Mouse (Mus musculus): Measurements from ENCODE around the gene Arg2.

The Arg2 gene

GRCm38 (mm10) chr12:79130299-79131177, at the start of gene Arg2:
TSS of gene Arg2 (plus strand) at chr12:79130777.
- DNase-seq (ENCODE audit: low spot score): peak; percentile 52

- DNase-seq (ENCODE audit: low spot score): peak; percentile 84
These were observed 41.3 kb upstream of the Arg2 start, which contains the start of gene Pigh for GRCm38 (mm10) chr12:79089182-79089812. TSS of gene Pigh (minus strand) at chr12:79089651.

- peak; percentile 58 for DNase-seq (ENCODE audit: low spot score)
These were observed 38.0 kb upstream of the Arg2 start for GRCm38 (mm10) chr12:79092569-79092968.

GRCm38 (mm10) chr12:79097106-79097752, 33.3 kb upstream of the Arg2 start:
- peak; percentile 25 for DNase-seq (ENCODE audit: low spot score)

- no peak for DNase-seq (ENCODE audit: low spot score)
These were observed 26.8 kb upstream of the Arg2 start for GRCm38 (mm10) chr12:79103773-79104172.

GRCm38 (mm10) chr12:79104544-79104943, 26.0 kb upstream of the Arg2 start:
- no peak for DNase-seq (ENCODE audit: low spot score)

GRCm38 (mm10) chr12:79105312-79105711, 25.3 kb upstream of the Arg2 start:
- DNase-seq (ENCODE audit: low spot score): no peak

GRCm38 (mm10) chr12:79118991-79119390, 11.6 kb upstream of the Arg2 start:
- DNase-seq (ENCODE audit: low spot score): no peak

- DNase-seq (ENCODE audit: low spot score): peak; percentile 14
These were observed 7.8 kb upstream of the Arg2 start for GRCm38 (mm10) chr12:79122820-79123219.

- no peak for DNase-seq (ENCODE audit: low spot score)
These were observed 650 bp downstream of the Arg2 start for GRCm38 (mm10) chr12:79131178-79131675.

- no peak for DNase-seq (ENCODE audit: low spot score)
These were observed 1.3 kb downstream of the Arg2 start for GRCm38 (mm10) chr12:79131706-79132460.

GRCm38 (mm10) chr12:79134676-79135075, 4.1 kb downstream of the Arg2 start:
- no peak for DNase-seq (ENCODE audit: low spot score)

GRCm38 (mm10) chr12:79135105-79135504, 4.5 kb downstream of the Arg2 start:
- DNase-seq (ENCODE audit: low spot score): no peak

- no peak for DNase-seq (ENCODE audit: low spot score)
These were observed 6.4 kb downstream of the Arg2 start for GRCm38 (mm10) chr12:79136949-79137348.

GRCm38 (mm10) chr12:79138999-79139398, 8.4 kb downstream of the Arg2 start:
- no peak for DNase-seq (ENCODE audit: low spot score)

GRCm38 (mm10) chr12:79139417-79139816, 8.8 kb downstream of the Arg2 start:
- DNase-seq (ENCODE audit: low spot score): no peak

GRCm38 (mm10) chr12:79140811-79141210, 10.2 kb downstream of the Arg2 start:
- no peak for DNase-seq (ENCODE audit: low spot score)

- DNase-seq (ENCODE audit: low spot score): no peak
These were observed 10.8 kb downstream of the Arg2 start for GRCm38 (mm10) chr12:79141384-79141783.

- DNase-seq (ENCODE audit: low spot score): no peak
These were observed 19.1 kb downstream of the Arg2 start for GRCm38 (mm10) chr12:79149653-79150052.

GRCm38 (mm10) chr12:79162876-79163275, 32.3 kb downstream of the Arg2 start:
- DNase-seq (ENCODE audit: low spot score): no peak

- DNase-seq (ENCODE audit: low spot score): no peak
These were observed 38.6 kb downstream of the Arg2 start for GRCm38 (mm10) chr12:79169173-79169572.

GRCm38 (mm10) chr12:79170421-79170820, 39.8 kb downstream of the Arg2 start:
- DNase-seq (ENCODE audit: low spot score): peak; percentile 26

Measured in layer of hippocampus, adult 11-12 months (tissue).